Mouse (Mus musculus): ENCODE measurements at regions not wholly inside any gene's neighbourhood (a gene's known extent, or its start where the extent isn't known, plus 50 kb on each side); places are given as distances from the start of the nearest gene placed in this dataset.

- DNase-seq (ENCODE audit: low spot score): no peak
- no peaks in the 10 kb centered on the region for H3K4me1 ChIP-seq (ENCODE audit: control insufficient read depth, insufficient read depth, low read length)
- H3K4me2 ChIP-seq (replicated peaks; ENCODE audit: low read depth, low read length, severe bottlenecking): no peak overlapping the region
- no peak overlapping the region for H3K4me3 ChIP-seq (replicated peaks; ENCODE audit: low read length)
- H3K27me3 ChIP-seq (ENCODE audit: control insufficient read depth, insufficient read depth, low read length): no peaks in the 10 kb centered on the region
- no peaks in the 10 kb centered on the region for H3K36me3 ChIP-seq (ENCODE audit: control insufficient read depth, insufficient read depth, low read length)
- 65% methylated on average over 6 of the region's 10 CpGs for WGBS
- no peak overlapping the region for H3K27ac ChIP-seq (replicated peaks; ENCODE audit: low read depth, low read length)
- H3K9me3 ChIP-seq (ENCODE audit: control insufficient read depth, low read length): no peaks in the 10 kb centered on the region
- H3K9ac ChIP-seq (ENCODE audit: low read depth, low read length, severe bottlenecking): no peak overlapping the region
- no peak for TF ChIP-seq POLR2A (IDR thresholded peaks at IDR 0.05; ENCODE audit: borderline replicate concordance, extremely low read depth, insufficient read depth, insufficient read length)
- no peak for ATAC-seq (ENCODE audit: low FRiP score, low read depth)
These were observed 108.6 kb upstream of the Man2a1 start for GRCm38 (mm10) chr17:64491922-64492353.

GRCm38 (mm10) chr17:64492614-64493269, 107.8 kb upstream of the Man2a1 start:
- no peaks in the 10 kb centered on the region for H3K9me3 ChIP-seq (ENCODE audit: control insufficient read depth, low read length)
- WGBS: 56% methylated on average over 7 of the region's 9 CpGs
- no peaks in the 10 kb centered on the region for H3K36me3 ChIP-seq (ENCODE audit: control insufficient read depth, insufficient read depth, low read length)
- H3K4me3 ChIP-seq (replicated peaks; ENCODE audit: low read length): no peak overlapping the region
- no peaks in the 10 kb centered on the region for H3K4me1 ChIP-seq (ENCODE audit: control insufficient read depth, insufficient read depth, low read length)
- H3K27ac ChIP-seq (replicated peaks; ENCODE audit: low read depth, low read length): no peak overlapping the region
- no peak for TF ChIP-seq POLR2A (IDR thresholded peaks at IDR 0.05; ENCODE audit: borderline replicate concordance, extremely low read depth, insufficient read depth, insufficient read length)
- no peak overlapping the region for H3K9ac ChIP-seq (ENCODE audit: low read depth, low read length, severe bottlenecking)
- no peak for DNase-seq (ENCODE audit: low spot score)
- no peak for ATAC-seq (ENCODE audit: low FRiP score, low read depth)
- no peaks in the 10 kb centered on the region for H3K27me3 ChIP-seq (ENCODE audit: control insufficient read depth, insufficient read depth, low read length)
- no peak overlapping the region for H3K4me2 ChIP-seq (replicated peaks; ENCODE audit: low read depth, low read length, severe bottlenecking)

GRCm38 (mm10) chr17:64499281-64499997, 101.1 kb upstream of the Man2a1 start:
- no peaks in the 10 kb centered on the region for H3K4me1 ChIP-seq (ENCODE audit: control insufficient read depth, insufficient read depth, low read length)
- H3K4me2 ChIP-seq (replicated peaks; ENCODE audit: low read depth, low read length, severe bottlenecking): no peak overlapping the region
- H3K9ac ChIP-seq (ENCODE audit: low read depth, low read length, severe bottlenecking): no peak overlapping the region
- DNase-seq (ENCODE audit: low spot score) (peak; percentile 38), ATAC-seq (ENCODE audit: low FRiP score, low read depth) (no peak)
- no peak for TF ChIP-seq POLR2A (IDR thresholded peaks at IDR 0.05; ENCODE audit: borderline replicate concordance, extremely low read depth, insufficient read depth, insufficient read length)
- H3K27me3 ChIP-seq (ENCODE audit: control insufficient read depth, insufficient read depth, low read length): no peaks in the 10 kb centered on the region
- no peaks in the 10 kb centered on the region for H3K36me3 ChIP-seq (ENCODE audit: control insufficient read depth, insufficient read depth, low read length)
- no peaks in the 10 kb centered on the region for H3K9me3 ChIP-seq (ENCODE audit: control insufficient read depth, low read length)
- 57% methylated on average over 15 of the region's 15 CpGs for WGBS
- H3K27ac ChIP-seq (replicated peaks; ENCODE audit: low read depth, low read length): no peak overlapping the region
- H3K4me3 ChIP-seq (replicated peaks; ENCODE audit: low read length): no peak overlapping the region

GRCm38 (mm10) chr17:64502376-64502775, 98.2 kb upstream of the Man2a1 start:
- no peak overlapping the region for H3K9ac ChIP-seq (ENCODE audit: low read depth, low read length, severe bottlenecking)
- no peaks in the 10 kb centered on the region for H3K9me3 ChIP-seq (ENCODE audit: control insufficient read depth, low read length)
- no peak overlapping the region for H3K4me3 ChIP-seq (replicated peaks; ENCODE audit: low read length)
- H3K36me3 ChIP-seq (ENCODE audit: control insufficient read depth, insufficient read depth, low read length): no peaks in the 10 kb centered on the region
- no peak for ATAC-seq (ENCODE audit: low FRiP score, low read depth)
- H3K4me2 ChIP-seq (replicated peaks; ENCODE audit: low read depth, low read length, severe bottlenecking): no peak overlapping the region
- no peaks in the 10 kb centered on the region for H3K4me1 ChIP-seq (ENCODE audit: control insufficient read depth, insufficient read depth, low read length)
- no peak for TF ChIP-seq POLR2A (IDR thresholded peaks at IDR 0.05; ENCODE audit: borderline replicate concordance, extremely low read depth, insufficient read depth, insufficient read length)
- no peaks in the 10 kb centered on the region for H3K27me3 ChIP-seq (ENCODE audit: control insufficient read depth, insufficient read depth, low read length)
- H3K27ac ChIP-seq (replicated peaks; ENCODE audit: low read depth, low read length): no peak overlapping the region
- 93% methylated on average over 2 of the region's 2 CpGs for WGBS
- no peak for DNase-seq (ENCODE audit: low spot score)

- WGBS: 86% methylated on average over 2 of the region's 2 CpGs
- Histone ChIP-seq H3K4me1 (ENCODE audit: control insufficient read depth, insufficient read depth, low read length) (no peaks in the 10 kb centered on the region), H3K4me2 (replicated peaks; ENCODE audit: low read depth, low read length, severe bottlenecking) (no peak overlapping the region), H3K36me3 (ENCODE audit: control insufficient read depth, insufficient read depth, low read length) (no peaks in the 10 kb centered on the region), H3K9ac (ENCODE audit: low read depth, low read length, severe bottlenecking) (no peak overlapping the region), H3K9me3 (ENCODE audit: control insufficient read depth, low read length) (no peaks in the 10 kb centered on the region), H3K27ac (replicated peaks; ENCODE audit: low read depth, low read length) (no peak overlapping the region), H3K27me3 (ENCODE audit: control insufficient read depth, insufficient read depth, low read length) (no peaks in the 10 kb centered on the region), H3K4me3 (replicated peaks; ENCODE audit: low read length) (no peak overlapping the region)
- no peak for TF ChIP-seq POLR2A (IDR thresholded peaks at IDR 0.05; ENCODE audit: borderline replicate concordance, extremely low read depth, insufficient read depth, insufficient read length)
- DNase-seq (ENCODE audit: low spot score) (no peak), ATAC-seq (ENCODE audit: low FRiP score, low read depth) (no peak)
These were observed 94.6 kb upstream of the Man2a1 start for GRCm38 (mm10) chr17:64505956-64506355.
